Mouse (Mus musculus) erythroid progenitor cell, adult 5-6 weeks (primary cell): ENCODE measurements around the gene Nudt15. TPM values are rescaled to one million over a fixed set of nuclear protein-coding genes. Genes with fewer than 3 reads are reported as not detected.
A peak's percentile ranks its signal among the peaks of the same experiment; 100 is the strongest.

Experiments used
- ATAC-seq: replicated peaks from 2 replicates; pipeline ENCODE4 v1.8.0; 2016; ENCODE audit warnings: moderate number of reproducible peaks, mild to moderate bottlenecking, moderate TSS enrichment, inconsistent platforms; ENCODE audit not compliant: poor library complexity, low FRiP score, severe bottlenecking
- total RNA-seq, 2 experiments: library from RNA; stranded (forward) in 1 of 2; stranded (reverse) in 1 of 2; fragments of 150-400 nt in 1 of 2; fragments of 186-747, 209-891 nt in 1 of 2; gene quantifications; 2 replicates each; pipeline versions ENCODE4 v1.2.3 to v1.2.4; 2015 to 2017; ENCODE audit warnings: low replicate concordance in 2 of 2

The Nudt15 gene
- total RNA-seq, 2 experiments from 2014 or later, result 1.5 to 2.5 TPM

DNA sequence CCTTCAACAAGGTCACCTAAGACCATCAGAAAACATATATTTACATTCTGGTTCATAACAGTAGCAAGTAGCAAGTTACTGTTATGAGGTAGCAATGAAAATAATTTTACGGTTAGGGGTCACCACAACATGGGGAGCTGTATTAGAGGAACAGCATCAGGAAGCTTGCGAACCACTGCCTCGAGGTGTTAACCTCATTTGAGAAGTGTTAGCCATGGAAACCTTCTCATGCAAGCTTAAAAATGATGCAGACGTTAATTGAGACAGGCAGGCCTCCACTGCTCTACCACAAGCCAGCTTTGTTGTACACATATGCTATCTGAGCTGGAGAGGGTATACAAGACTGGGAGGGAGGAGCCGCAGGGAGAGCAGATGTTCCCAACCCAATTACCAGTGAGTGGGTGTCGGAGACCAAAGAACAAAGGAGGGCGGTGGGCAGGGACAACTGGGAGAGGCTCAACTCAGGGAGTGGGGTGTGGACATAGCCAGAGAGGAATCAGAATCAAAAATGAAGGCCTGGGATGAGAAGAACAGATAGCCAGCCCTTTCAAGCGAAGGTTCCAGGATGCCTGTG lies 71.6 kb downstream of the Nudt15 start:
- no peak for ATAC-seq

DNA sequence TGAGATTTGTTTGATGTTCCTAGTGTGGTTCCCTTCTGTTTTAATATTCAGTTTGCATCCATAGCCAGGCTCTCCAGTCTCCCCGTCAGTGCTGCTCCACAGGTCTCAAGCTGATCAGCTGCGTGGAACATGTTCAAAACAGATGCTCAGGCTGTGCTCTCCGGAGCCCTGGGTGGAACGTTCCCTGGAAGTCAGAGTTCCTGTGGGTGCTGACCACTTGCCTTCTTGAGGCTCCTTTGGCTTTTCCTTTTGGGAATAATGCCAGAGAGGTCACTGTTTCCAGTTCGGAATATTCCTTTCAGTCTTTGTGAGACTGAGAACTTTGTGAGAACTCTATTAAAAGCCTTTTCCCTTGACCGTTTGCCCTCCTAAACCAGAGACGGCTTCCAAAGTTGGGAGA lies 72.5 kb downstream of the Nudt15 start:
- no peak for ATAC-seq

DNA sequence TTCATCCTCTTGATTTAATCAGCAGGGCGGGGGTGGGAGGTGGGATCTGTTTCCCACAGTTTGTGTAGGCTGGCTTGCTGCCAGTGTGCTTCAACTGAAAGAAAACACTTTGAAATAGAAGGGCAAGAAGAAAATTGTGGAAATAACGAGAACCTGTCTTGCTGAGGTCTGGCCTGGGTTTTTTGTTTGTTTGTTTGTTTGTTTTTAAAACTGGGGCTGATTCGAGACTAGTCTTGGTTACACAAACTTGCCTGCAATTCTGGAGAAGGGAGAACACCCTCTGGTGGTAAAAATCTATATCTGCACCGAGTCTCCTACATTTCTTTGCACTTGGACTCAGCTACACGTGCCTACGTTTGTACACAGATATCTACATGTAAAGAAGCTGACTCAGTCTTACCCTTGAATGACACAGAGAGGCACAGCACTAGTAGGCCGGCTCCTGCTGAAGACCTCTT lies 73.4 kb downstream of the Nudt15 start:
- 0 out of 2 replicates have a peak, but pooled peaks have one; percentile 52 for ATAC-seq

GRCm38 (mm10) chr14:73473670-73474460 lies 74.2 kb downstream of the Nudt15 start:
- no peak for ATAC-seq

DNA sequence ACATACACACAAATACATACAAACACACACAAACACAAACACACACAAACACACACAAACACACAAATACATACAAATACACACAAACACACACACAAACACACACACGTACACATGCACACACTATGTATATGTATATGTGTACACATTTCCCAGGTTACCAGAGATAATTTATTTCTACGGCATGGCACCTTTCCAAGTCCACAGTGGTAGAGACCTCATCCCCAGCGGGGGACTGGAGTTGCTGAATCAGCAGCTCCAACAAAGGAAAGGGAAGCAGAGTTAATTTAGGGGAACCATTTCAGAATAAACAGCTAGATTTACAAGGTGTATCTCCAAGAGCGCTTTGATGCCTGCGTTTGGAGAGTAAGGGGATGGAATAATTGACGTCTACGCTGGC lies 75.8 kb downstream of the Nudt15 start:
- ATAC-seq, result no peak

DNA sequence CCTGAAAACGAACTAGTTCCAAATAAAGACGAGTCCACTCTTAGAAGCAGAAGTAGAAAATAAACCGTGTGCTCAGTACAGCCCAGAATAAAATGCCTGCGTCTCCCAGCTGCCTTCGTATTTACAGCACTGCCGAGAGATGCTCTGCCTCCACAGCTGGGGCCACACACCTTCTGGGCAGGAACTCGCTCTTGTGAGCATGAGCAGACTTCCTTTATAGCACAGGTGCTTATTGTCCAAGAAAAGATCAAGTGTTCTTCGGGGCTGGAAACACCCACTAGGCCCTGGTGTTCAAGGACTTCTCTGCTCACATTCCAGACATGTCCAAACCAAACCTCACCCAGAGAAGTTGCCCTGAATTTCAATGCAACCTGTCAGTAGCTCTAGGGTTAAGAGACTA lies 77.4 kb downstream of the Nudt15 start:
- ATAC-seq, result no peak

DNA sequence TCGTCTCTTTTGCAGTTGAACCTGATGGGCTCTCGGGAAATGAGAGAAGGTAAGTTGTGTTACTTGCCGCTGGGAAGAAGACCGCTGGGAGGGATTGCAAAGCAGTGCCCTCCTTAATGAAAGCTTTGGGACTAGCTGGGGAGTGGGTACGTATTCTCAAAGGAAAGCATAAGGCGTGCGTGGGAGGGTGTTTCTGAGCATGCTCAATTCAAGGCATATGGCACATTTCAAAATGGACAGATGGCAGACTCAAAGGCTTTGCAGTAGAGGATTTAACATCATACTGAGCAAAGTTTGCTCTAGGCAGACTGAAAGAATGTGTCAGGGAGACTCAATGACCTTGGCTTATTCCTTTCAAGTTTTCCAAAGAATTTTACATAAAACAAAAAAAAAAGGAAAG lies 78.5 kb downstream of the Nudt15 start:
- no peak for ATAC-seq

Other genes starting within 250 kb of the Nudt15 start
- gene Rb1, start 222.4 kb downstream of the Nudt15 start, total RNA-seq (2015; ENCODE audit: low replicate concordance), result 466 and 515 TPM in 2 replicates
- gene Rb1, start 222.4 kb downstream of the Nudt15 start, total RNA-seq (2017; ENCODE audit: low replicate concordance), result 345 and 529 TPM in 2 replicates
- gene Itm2b, start 163.0 kb downstream of the Nudt15 start, total RNA-seq (2015; ENCODE audit: low replicate concordance), result 559 and 848 TPM in 2 replicates
- 487 and 545 TPM in 2 replicates for gene Itm2b, start 163.0 kb downstream of the Nudt15 start, total RNA-seq (2017; ENCODE audit: low replicate concordance)
- gene Med4, start 38.2 kb downstream of the Nudt15 start, total RNA-seq (2015; ENCODE audit: low replicate concordance), result 15.5 and 20.1 TPM in 2 replicates
- 15.4 and 21.8 TPM in 2 replicates for gene Med4, start 38.2 kb downstream of the Nudt15 start, total RNA-seq (2017; ENCODE audit: low replicate concordance)
- gene Sucla2, start 22.9 kb downstream of the Nudt15 start, total RNA-seq (2015; ENCODE audit: low replicate concordance), result 18.4 and 31.0 TPM in 2 replicates
- gene Sucla2, start 22.9 kb downstream of the Nudt15 start, total RNA-seq (2017; ENCODE audit: low replicate concordance), result 23.3 and 35.9 TPM in 2 replicates
- not detected in 2 replicates for gene Gm21750, start 113.0 kb upstream of the Nudt15 start, total RNA-seq (2015; ENCODE audit: low replicate concordance)
- gene Gm21750, start 113.0 kb upstream of the Nudt15 start, total RNA-seq (2017; ENCODE audit: low replicate concordance), result not detected in 2 replicates